Mouse (Mus musculus) CD4-positive naive resting alpha-beta T cell, adult 57 days (primary cell): Measurements from ENCODE around the gene Fgfr2. TPM values are rescaled to one million over a fixed set of nuclear protein-coding genes. Genes with fewer than 3 reads are reported as not detected.

Experiments used
- total RNA-seq: library from RNA; stranded (reverse); gene quantifications from one replicate; pipeline ENCODE4 v1.2.4, GENCODE M21; 2023

The Fgfr2 gene
- not detected for total RNA-seq

DNA sequence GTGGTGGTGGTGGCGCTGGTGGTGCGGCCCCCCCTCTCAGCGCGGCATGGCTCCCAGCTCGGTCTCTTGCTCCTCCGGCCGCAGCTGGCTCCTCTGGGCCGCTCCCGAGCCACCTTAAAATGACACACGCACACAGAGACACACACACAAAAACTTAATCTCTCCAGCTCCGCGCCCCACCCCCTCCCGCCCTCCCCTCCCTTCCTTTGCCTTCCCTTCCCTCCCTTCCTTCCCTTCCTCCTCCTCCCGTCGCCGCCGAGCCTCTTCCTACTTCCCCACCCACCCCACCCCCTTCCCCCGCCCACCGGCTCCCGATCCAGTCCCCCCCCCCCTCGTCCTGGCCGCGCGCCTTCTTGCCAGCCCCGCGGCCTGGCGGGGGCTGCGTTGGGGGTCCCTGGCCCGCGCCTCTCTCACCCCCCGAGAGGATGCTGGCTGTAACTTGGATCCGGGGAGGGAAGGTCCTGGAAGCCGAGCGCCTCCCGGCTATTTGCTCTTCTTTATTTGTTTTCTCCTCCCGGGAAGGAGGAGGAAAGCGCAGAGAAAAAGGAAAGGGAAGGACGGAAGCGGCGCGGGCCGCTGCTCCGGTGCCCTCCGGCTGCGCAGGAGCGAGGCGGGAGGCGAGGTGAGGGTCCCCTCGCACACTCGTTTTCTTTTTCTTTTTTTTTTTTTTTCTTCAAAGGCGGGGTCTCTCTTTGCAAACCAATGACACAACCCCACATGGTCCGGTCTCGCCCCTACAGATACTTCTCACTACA is at the start of gene Fgfr2:
Gene Fgfr2 (minus strand): TSS at position 107 of the 755 bp plus-strand sequence.

DNA sequence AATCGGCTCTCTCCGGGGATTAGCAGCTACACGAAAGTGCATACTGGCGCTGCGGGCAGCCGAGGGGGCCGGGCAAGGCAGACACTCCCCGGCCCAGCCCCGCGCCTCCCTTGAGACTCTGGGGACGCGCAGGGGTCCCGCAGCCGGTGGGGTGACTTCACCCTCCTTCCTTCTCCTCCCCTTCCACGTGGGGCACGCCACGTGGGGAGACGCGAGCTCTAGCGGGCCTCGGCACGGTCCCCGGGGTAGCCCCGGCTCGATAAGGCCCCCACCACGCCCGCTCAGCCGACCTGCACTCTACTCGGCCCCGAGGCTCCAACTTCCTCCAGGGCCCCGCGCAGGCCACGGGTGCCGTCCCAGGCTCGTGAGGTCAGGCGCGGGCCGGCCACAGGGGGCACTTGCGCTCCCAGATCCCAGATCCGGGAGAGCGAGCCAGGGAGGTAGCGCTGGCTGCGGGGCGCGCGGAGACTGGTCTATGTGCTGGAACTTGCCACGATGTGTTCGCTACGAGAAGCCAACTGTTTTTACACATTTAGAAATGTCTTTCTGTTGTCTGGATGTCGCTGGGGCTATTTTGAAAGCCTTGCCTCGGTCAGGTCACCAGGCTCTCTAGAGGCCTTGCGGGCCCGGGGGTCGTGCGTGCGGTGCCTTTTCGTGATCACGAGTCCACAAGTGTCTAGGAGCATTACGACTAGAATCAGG is 1.0 kb upstream of the Fgfr2 start, which contains the start of gene Ctbp2:
Gene Ctbp2 (minus strand): TSS at position 356 of the 702 bp plus-strand sequence.

DNA sequence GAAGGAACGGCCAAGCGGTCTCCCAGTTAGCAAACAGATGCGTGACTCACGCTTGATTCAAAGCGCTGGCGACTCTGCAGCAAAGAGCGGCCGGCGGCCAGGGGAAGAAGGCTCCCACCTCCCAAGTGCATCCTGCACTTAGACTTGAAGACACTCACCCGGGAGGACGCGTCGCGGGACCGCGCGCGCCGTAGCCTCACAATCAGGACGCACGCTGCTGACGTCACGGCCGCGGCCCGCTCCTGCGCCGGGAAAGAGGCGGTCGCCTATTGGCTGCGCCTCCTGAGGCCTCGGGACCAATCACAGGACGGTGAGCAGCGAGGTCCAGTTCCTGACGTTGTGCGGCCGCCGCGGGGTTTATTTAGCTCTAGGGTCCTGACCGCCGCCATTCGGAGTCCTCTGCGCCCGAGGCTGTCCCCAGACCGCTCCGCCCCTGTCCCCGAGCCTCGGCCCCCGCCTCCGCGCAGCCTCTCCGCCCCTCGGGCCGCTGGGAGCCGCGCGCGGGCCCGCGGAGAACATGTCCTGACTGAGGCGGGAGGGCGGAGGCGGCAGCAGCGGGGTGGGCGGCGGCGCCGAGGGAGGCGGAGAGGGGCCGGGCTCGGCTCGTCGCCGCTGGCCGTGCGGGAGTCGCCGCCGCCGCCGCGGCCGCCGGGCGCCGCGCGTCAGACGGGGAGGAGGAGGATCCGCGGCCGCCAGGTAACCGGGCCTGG is 192.1 kb downstream of the Fgfr2 start, which contains the start of gene Zranb1:
Gene Zranb1 (plus strand): TSS at position 293 of the 710 bp plus-strand sequence.

DNA sequence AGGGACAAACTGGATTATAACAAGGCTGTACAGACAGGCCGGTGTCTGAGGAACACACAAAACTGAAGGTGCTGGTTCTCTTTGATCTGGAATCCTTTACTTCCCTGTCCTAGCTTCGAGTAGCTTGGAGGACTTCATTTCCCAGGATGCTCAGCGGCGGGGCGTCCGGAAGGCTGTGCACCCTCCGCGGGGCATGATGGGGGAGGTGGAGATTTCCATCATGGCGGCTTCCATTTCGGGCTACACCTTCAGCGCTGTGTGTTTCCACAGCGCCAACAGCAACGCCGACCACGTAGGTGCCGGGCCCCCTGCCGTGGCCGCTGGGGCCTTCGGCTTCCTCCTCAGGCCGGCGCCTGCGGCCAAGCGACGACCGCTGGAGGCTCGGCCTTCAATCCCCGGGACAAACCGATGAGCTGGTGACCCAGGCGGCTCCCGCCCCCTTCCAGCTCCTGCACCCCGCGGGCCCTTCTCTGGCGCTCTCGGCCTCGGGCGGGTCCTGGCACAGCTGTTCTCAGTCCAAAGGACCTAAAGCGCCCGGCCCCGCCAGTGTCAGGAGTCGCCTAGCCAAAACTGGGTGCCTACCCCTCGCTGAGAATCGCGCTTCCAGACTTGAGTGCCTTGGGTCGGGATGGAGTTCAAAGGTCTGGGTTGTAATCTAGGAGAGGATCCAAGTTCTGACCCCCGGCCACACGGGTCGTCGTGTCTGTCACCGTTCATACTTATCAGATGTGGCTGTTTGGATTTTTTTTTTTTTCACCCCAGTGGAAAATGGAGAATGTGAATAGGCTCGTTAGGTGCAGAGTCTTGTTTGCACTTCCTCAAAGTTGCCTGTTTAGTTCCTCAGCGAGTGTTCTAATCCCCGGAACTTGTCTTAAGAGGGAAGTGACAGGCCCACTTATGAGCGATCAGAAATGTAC is 263.9 kb downstream of the Fgfr2 start, which contains the start of gene Abraxas2:
Gene Abraxas2 (plus strand): TSS at position 184 of the 917 bp plus-strand sequence.

DNA sequence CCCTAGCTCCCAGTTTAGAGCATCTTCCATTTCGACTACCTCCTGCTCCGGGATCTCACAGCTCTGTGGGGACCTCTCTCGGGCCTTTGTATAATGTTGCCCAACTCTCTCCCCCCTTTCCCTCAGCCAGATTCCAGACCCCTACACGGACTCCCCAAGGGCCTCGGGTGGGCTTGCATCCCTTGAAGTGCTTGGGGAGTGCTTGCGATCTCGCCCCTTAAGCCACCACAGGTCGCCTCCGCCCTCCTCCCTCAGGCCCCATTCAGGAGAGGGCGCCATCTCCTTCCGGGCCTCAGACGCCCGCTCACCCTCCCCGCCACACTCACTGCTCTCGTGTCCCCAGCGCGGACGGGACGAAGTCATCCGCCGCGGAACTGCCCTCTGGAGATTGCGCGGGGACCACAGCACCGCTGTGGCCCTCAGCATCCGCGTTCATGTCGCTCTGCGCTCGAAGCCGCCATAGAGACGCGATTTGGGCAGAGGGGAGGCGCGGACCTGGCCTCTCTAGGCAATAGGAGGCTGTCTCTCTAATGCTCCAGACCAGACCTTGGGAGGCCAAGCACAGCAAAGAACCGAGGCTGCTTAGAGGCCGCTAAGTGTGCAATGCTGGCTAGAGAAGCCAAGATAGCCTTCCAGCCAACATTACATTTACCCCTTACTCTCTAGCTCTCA is 270.8 kb downstream of the Fgfr2 start, which contains the start of gene Eef1akmt2:
Gene Eef1akmt2 (minus strand): TSS at position 501 of the 672 bp plus-strand sequence.

DNA sequence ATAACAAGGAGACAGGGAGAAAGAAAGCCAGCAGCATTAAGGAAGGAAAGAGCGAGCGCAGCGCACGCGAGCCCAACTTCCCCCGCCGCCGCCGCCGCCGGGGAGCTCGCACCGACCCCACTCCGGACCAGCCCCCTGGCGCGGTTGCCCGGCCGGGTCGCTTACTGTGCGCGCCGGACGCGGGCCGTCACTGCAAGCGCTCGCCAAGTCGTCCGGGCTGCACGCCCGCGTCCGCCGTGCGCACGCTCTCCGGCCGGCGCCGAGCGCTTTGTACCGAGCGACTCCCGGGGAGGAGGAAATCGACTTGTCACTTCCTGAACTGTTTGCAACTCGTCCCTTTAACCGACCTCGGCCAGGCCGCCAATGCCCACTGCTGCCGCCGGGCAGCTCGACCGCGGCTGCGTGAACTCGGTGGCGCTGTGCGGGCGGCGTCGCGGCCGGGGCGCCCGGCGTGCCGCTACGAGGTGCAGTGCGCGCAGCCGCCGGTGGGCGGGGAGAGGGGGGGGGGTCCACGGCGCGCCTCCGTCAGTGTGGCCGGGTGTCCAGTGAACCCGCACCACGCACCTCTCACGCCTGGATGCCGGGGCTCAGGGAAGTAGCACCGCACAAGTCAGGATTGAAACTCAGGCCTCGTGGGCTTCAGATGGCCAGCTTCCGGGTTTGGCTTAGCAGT is 309.6 kb downstream of the Fgfr2 start, which contains the start of gene Fam53b:
Gene Fam53b (minus strand): TSS at position 471 of the 673 bp plus-strand sequence.

DNA sequence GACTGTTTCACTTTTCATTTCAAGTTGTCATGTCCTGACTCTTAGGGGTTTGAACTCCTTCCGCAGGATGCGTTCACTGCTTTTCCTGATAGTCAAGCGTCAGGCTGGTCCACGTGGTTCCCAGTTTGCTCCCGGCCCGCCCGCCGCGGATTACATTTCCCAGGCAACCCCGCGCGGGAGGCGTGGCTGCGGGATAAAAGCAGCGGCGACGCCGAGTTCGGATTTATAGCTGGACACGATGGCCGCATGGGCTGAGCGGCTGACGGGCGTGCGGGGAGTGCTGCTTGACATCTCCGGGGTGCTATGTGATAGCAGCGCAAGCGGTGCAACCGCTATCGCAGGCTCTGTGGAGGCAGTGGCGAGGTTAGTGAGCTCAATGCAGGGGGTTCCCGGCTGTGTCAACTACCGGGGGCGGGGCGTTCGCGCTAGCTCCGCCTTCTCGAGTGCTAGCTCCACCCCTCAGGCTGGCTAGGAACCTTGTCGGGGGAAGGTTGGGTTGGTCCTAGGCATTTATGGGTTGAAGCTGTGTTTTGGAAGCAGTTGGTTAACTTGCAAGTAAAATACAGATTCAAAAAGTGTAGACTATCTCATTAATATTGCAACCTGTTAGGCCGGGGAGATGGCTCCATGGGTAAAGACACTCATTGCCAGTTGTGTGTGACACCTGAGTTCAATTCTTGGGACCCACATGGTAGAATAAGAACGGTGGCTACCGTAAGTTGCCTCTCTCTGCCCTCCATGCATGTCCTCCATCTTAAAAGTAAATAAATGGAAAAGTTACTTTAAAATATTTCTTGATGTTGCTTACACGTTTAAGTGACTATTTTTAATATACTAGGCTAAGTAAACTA is 512.5 kb downstream of the Fgfr2 start, which contains the start of gene Lhpp:
Gene Lhpp (plus strand): TSS at position 171 of the 851 bp plus-strand sequence.

DNA sequence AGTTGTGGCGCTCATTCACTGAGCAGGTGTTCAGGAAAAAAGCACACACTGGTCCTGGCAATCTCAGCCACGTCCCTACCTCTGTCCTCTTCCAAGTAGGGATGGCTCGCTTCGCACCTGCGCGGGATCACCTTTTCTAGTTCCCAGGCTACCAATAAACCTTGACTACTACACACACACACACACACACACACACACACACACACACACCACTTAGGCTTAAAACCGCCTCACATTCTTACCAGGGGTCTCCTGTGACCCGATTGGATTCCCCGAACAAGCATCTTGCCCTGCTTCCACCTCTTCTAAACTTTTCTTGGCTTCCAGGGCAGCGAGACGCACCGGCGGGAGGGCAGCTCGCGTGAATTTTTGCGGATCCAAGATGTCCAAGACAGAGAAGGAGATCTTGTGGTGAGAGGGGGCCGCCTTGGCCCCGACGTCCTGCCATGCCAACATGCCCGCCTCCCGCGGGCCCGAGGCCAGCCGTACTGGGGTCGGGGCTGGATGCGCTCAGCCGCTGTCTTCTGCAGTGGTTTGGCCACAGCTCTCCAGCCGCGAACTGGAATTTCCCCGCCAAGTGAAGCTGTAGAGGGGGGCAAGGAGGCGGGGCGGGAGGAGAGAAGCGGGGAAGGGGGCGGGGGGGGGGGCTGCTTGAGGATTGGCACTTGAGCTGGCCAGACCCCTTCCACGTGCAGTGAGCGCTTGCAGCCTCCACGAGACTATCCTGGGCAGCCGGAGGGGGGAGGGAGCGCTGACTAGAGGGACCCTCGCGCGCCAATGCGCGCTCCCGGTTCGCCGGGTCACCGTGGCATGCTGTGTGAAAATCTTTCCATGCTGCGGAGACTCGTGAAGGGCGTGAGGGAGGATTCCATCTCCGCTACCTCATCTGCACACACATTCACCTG is 523.8 kb downstream of the Fgfr2 start, which contains the start of gene Nkx1-2:
Gene Nkx1-2 (minus strand): TSS at position 567 of the 905 bp plus-strand sequence.

DNA sequence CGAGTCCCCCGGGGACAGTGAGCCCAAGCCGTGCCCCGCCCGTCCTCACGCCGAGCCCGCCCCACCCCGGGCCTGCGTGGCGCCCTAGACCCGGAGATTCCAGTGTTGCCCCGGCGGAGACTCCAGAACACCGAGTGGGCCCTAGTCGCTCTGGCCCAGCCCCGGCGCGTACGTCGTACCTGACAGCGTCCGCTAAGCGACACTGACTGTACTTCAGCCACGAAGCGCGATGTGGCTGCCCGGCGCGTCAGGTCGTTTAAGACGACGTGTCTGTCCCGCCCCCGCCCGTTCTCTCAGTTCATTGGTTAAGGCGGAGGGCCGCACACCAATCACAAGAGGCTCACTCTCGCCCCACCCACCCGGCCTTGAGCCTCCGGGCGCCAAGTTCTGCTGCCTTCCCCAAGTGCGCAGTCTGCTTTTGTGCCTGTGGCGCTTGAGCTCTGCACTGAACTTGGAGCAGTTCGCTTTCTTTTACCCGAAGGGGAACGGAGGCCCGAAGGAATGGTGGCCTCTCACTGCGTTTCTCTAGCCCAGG is 547.0 kb downstream of the Fgfr2 start, which contains the start of gene Oat:
Gene Oat (minus strand): TSS at position 283 of the 535 bp plus-strand sequence.

DNA sequence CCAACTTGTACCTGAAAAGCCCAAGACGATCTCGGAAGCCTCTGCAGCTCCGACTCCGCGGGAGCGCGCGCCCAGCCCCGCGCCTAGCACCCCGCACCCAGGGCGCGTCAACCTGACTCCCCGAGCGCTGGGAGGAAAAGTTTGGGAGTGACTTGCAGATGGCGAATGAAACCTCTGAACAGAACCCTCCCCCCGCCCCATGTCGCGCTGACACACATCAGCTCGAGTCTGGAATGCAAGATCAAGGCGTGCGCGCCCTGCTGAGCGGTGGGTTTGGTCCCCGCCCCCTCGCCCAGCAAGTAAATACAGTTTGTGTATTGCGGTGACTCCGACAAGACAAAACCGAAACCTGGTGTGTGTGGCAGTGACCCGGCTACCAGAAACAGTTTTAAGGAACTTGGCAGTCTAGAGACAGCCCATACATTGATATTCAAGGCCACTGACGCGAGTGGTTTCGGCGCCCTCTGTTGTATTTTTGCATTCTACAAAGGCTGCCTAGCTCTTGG is 806.1 kb downstream of the Fgfr2 start, which contains the start of gene Chst15:
Gene Chst15 (minus strand): TSS at position 193 of the 506 bp plus-strand sequence.

DNA sequence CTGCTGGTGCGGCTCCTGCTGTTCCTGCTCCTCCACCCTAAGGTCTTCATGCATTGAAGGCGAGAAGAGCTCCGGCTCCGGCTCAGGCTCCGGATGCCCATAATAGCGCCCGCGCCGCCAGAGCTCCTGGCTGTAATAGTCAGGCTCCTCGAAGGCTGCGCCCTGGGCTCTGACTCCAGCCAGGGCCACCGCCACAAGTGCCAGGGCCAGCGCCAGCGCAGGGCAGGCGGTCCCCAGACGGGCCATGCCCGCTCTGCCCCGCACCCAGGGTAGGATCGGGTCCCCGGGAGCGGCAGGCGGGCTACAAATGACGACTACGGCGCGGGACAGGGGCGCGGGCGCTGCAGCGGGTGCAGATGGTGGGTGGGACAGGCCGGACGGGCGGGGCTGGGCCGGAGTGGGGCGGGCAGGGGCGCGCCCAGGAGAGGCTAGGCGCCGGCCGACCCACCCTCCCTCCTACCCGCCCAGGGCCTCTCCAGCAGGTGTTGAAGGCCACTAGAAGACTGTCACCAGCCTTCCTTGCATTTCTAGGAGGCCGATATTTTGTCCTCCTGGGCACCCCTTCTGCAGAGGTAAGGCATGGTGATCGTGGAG is 968.7 kb downstream of the Fgfr2 start, which contains the start of gene Cpxm2:
Gene Cpxm2 (minus strand): TSS at position 372 of the 594 bp plus-strand sequence.

DNA sequence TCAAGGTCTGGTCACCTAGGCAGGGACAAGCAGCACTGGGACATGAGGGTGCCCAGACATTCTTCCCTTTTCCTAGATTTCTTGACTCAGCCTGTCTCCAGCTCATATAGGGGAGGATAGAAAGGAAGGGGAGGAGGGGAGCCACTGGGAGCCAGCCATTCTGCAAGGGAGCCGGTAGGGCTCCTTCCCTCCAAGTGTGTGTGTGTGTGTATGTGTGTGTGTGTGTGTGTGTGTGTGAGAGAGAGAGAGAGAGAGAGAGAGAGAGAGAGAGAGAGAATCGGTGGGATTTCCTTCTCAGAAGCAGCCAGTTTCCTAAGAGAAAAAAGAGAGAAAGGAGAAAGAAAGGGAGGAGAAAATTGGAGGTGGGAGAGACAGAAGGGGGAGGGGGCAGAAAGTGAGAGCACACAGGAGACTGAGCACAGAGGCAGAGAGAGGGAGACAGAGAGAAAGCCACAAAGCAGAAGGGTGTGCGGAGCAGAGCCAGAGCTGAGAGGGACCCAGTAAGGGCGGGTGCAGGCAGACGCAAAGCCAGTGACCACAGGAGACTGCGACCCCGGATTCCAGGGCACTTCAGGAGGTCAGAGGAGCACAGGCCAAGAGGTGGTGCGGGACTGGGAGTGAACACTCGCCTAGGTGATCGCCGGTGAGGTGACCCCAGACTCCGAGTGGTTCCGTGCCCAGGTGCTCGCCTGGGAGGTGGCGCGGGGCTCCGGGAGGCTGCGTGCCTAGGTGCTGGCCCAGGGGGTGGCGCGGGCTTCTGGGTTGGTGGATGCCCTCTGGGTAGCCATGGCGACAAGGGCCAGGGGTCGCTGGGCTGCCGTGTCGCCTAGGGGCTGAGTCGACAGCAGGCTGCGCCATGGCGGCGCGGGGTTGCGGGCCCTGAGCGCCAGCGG is 1156.9 kb downstream of the Fgfr2 start, which contains the start of gene Gpr26:
Gene Gpr26 (plus strand): TSS at position 438 of the 893 bp plus-strand sequence.

DNA sequence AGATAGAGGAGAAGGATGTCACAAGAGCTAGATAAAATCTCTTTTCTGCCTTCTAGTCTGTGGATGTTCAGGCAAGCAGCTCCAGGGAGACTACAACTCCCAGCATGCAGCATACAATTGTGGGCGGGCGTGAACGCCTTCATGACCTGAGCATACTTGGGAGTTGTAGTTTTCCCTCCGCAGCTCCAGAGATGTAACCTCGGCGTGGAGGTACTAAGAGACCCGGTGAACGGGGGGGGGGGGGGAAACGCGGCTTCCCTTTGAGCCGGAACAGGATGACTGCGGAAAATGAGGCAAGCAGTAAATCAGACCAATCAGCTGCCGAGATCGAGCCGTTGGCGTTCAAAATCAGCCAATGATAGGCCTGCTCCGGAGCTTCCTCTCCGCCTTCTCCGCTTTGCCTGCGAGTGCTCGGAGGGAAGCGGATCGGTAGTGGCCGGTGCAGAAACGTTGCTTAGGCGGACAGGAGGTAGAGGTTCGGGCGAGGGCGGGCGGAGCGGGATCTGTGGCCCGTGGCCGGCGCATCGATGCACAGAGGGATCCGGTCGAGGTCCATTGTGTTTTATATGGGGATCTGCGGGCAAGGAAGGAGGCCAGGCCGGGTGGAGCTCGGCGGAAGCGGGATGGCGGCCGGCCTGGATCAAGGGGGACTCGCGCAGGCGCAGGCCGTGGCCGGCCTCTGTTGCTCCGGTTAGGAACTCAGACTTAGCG is 1563.0 kb downstream of the Fgfr2 start, which contains the start of gene Bub3:
Gene Bub3 (plus strand): TSS at position 237 of the 711 bp plus-strand sequence.

DNA sequence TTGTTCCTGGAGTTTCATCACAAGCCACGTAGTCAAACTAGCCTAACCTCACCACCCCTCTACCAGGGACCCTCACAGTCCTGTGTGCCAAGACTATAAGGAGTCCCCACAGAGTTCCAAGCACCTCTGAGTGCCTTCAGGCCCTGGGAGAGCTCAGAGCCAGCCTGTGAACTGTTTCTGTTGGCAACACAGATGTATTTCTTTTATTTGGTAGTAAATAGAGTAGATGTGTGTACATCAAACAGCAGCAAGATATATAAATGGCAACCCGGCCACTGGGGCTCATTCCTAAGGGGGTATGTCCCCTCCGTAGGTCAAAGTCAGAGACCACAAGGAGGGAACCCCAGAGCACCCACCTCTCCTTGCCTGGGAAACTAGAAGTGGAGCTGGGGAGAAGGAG is 1574.7 kb downstream of the Fgfr2 start, which contains the start of gene Hmx2:
Gene Hmx2 (plus strand): TSS at position 301 of the 400 bp plus-strand sequence.

